Mouse (Mus musculus) brain, adult 10 weeks (tissue): ENCODE data around the gene Csrnp2. TPM values are rescaled to one million over a fixed set of nuclear protein-coding genes. Genes with fewer than 3 reads are reported as not detected.

ENCODE experiments used
- polyA plus RNA-seq: library from polyadenylated mRNA; stranded (reverse); fragments of 350-450 nt; fragmentation: Illumina TruSeq; extraction: RNeasy Lipid Tissue Mini Kit (QIAGEN cat#74804); gene quantifications from one replicate; pipeline ENCODE4 v1.2.3, GENCODE M21; 2015; ENCODE audit warnings: low read depth, low replicate concordance

The Csrnp2 gene
- 13.2 TPM for polyA plus RNA-seq

GRCm38 (mm10) chr15:100495102-100495501, at the start of gene Csrnp2:
Gene Csrnp2, minus strand, starts transcription at chr15:100495488.

DNA sequence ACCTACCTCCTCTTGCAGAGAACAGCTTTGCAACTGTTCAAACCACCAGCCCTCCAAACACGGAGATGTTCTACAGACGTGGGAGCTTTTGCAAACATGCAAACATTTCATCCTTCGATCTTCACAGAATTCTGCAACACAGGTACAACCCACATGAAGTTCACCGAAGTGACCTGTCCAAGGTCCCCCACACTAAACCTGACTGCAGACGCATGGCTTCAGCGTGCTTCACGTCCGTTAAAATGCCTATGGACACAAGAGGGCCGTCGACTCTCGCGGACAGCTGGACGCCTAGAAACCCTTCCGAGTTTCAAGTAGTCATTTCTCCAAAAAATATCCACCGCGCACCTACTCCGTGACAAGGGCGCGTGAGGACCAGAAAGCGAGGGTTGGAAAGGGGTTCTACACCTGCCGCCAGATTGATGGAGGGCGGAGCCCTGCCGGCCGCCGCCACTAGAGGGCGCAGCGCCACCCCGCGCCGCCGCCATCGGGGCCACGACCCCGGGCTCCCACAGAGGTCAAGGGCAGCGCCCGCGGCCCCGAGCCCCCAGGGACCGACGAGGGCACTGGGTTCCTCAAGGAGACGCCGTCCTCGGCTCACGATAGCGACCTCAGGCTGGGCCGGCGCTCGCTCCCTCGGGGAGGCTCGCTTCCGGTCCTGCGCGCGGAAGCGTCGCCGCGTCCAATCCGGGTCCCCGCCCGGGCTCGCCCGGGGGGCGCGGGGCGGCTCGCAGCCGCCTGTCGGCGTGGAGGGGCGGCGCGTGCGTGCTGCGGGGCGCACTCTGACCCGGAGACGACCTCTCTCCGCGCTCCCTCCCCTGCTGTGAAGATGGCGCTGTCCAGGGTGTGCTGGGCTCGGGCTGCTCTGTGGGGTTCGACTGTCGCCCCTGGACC, 26.7 kb downstream of the Csrnp2 start, which contains the start of gene Letmd1:
TSS of gene Letmd1 (plus strand) at position 729 of the 894 bp plus-strand sequence.

Other genes with a start within 250 kb of the Csrnp2 start
- gene Tmprss12, start 214.7 kb downstream of the Csrnp2 start, polyA plus RNA-seq = not detected
- gene Mettl7a1, start 191.3 kb downstream of the Csrnp2 start, polyA plus RNA-seq = 55.3 TPM
- gene Mettl7a3, start 160.6 kb downstream of the Csrnp2 start, polyA plus RNA-seq = 0.46 TPM
- not detected for gene Methig1, start 142.3 kb downstream of the Csrnp2 start, polyA plus RNA-seq
- not detected for gene Mettl7a2, start 142.3 kb downstream of the Csrnp2 start, polyA plus RNA-seq
- not detected for gene Higd1c, start 130.9 kb downstream of the Csrnp2 start, polyA plus RNA-seq
- not detected for gene Gm5475, start 73.3 kb downstream of the Csrnp2 start, polyA plus RNA-seq
- 33.9 TPM for gene Slc11a2, start 70.4 kb downstream of the Csrnp2 start, polyA plus RNA-seq
- 55.5 TPM for gene Letmd1, start 26.5 kb downstream of the Csrnp2 start, polyA plus RNA-seq
- gene Tfcp2, start 56.5 kb upstream of the Csrnp2 start, polyA plus RNA-seq = 16.7 TPM
- gene Pou6f1, start 104.5 kb upstream of the Csrnp2 start, polyA plus RNA-seq = 102 TPM
- 161 TPM for gene Dazap2, start 119.9 kb upstream of the Csrnp2 start, polyA plus RNA-seq
- gene Smagp, start 141.5 kb upstream of the Csrnp2 start, polyA plus RNA-seq = 3.5 TPM
- gene Bin2, start 174.1 kb upstream of the Csrnp2 start, polyA plus RNA-seq = 6.3 TPM
- gene Cela1, start 192.4 kb upstream of the Csrnp2 start, polyA plus RNA-seq = 6.1 TPM
- gene Galnt6, start 233.9 kb upstream of the Csrnp2 start, polyA plus RNA-seq = 12.5 TPM